Mouse (Mus musculus) kidney, adult 2 months (tissue): Measurements from ENCODE around the gene Cdh15.

ENCODE experiments used
- CTCF ChIP-seq: fragments of 200-500 bp; conservative IDR thresholded peaks from 2 replicates; pipeline ENCODE4 v1.5.1; 2011; ENCODE audit warnings: low read depth, mild to moderate bottlenecking, control low read depth, low read length, moderate library complexity, mixed read lengths; ENCODE audit not compliant: insufficient read depth, insufficient read length
- POLR2A ChIP-seq: fragments of 200-500 bp; IDR thresholded peaks from one replicate; pipeline ENCODE4 v1.6.1; 2011; ENCODE audit warnings: low read depth, low read length, control low read depth

DNA sequence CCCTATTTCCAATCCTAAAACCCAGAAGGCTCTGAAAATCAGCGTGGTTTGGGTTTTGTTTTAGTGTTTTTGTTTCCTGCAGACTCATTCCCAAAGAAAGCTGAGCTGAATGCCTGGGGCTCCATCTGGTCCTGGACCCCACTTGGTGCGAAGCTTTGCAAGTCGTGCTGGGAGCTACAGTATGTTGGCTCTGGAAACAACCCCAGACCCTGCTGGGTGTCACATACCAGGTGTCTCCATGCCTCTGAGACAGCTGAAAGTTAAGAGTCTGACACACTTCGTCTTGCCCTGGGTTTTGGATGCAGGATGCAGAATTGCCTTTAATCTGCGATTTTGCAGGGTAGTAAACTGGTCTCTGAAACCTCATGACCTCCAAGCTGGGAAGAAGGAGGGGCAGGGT, 23.2 kb upstream of the Cdh15 start:
- no peak for TF ChIP-seq POLR2A
- TF ChIP-seq CTCF, result no peak
